Mouse (Mus musculus): ENCODE results near the gene Gria1.

GRCm38 (mm10) chr11:57140162-57140780, 129.1 kb downstream of the Gria1 start:
- no peak for TF ChIP-seq CTCF (IDR thresholded peaks at IDR 0.05)
- TF ChIP-seq EP300 (IDR thresholded peaks at IDR 0.05; ENCODE audit: insufficient read depth, low read depth, low read length) = no peak
- no peak for TF ChIP-seq POLR2A (IDR thresholded peaks at IDR 0.05; ENCODE audit: insufficient read depth, low read depth, low read length)
